ENCODE assay signal across 18 mouse cellular contexts in genomic region chr19:12812644-12813364, GRCm38 (mm10). TPM values are rescaled to one million over a fixed set of nuclear protein-coding genes. Genes with fewer than 3 reads are reported as not detected.
"Had no signal": no experiment of that assay in that cellular context is flagged by ENCODE, and none has a peak within 500 bp of the region (broad histone marks: within the 10 kb centered on the region; RNA-seq: fewer than 3 reads in every experiment).

No protein-coding gene starts in this region.

- H3K9me3 ChIP-seq: limb, embryonic 12.5 days; midbrain, embryonic 13.5 days; stomach, embryonic 15.5 days had no signal

- H3K4me2 ChIP-seq: limb, embryonic 12.5 days; lung, embryonic 14.5 days; midbrain, embryonic 13.5 days; stomach, embryonic 15.5 days had no signal

- H3K27ac ChIP-seq: kidney, postnatal 0 days; limb, embryonic 12.5 days; macrophage; midbrain, embryonic 13.5 days; stomach, embryonic 15.5 days had no signal

- H3K9ac ChIP-seq: limb, embryonic 12.5 days; lung, embryonic 14.5 days; midbrain, embryonic 13.5 days; stomach, embryonic 15.5 days had no signal

- H3K4me1 ChIP-seq: limb, embryonic 12.5 days; midbrain, embryonic 13.5 days; stomach, embryonic 15.5 days had no signal

- H3K36me3 ChIP-seq: limb, embryonic 12.5 days; midbrain, embryonic 13.5 days; stomach, embryonic 15.5 days had no signal

- DNase-seq: kidney, adult 8-10 months; kidney, postnatal 36 days; layer of hippocampus, adult 9-11 months; lung, embryonic 14.5 days; lung, postnatal 10 days; right cerebral cortex, postnatal 14 days had no signal

- H3K4me3 ChIP-seq: limb, embryonic 12.5 days; midbrain, embryonic 13.5 days; stomach, embryonic 15.5 days had no signal

- H3K27me3 ChIP-seq: limb, embryonic 12.5 days; midbrain, embryonic 13.5 days; stomach, embryonic 15.5 days had no signal

- ATAC-seq: intestine, embryonic 16.5 days; midbrain, embryonic 13.5 days had no signal

RNA-seq across cellular contexts. Expression of gene Gm5244, which starts 33.7 kb away (rescaled TPM):
- total RNA-seq: layer of hippocampus, adult 18-20 months; left cerebral cortex, postnatal 36 days; liver, adult 2 months; midbrain, postnatal 0 days had no signal
- polyA plus RNA-seq: intestine, embryonic 16.5 days; kidney, postnatal 0 days; limb, embryonic 12.5 days; liver, adult 2 months; lung, embryonic 14.5 days; macrophage; midbrain, embryonic 13.5 days; midbrain, postnatal 0 days; neural tube, embryonic 14.5 days; spleen, adult 2 months; stomach, embryonic 15.5 days had no signal

RNA-seq across cellular contexts. Expression of gene Olfr1444, which starts 44.3 kb away (rescaled TPM):
- total RNA-seq: layer of hippocampus, adult 18-20 months; left cerebral cortex, postnatal 36 days; liver, adult 2 months; midbrain, postnatal 0 days had no signal
- polyA plus RNA-seq: intestine, embryonic 16.5 days; kidney, postnatal 0 days; limb, embryonic 12.5 days; liver, adult 2 months; lung, embryonic 14.5 days; midbrain, embryonic 13.5 days; midbrain, postnatal 0 days; neural tube, embryonic 14.5 days; stomach, embryonic 15.5 days had no signal
